Mouse (Mus musculus): ENCODE measurements around the gene Gstm5. TPM values are rescaled to one million over a fixed set of nuclear protein-coding genes. Genes with fewer than 3 reads are reported as not detected.
"Not testable (repeated sequence)": the region's sequence is repeated elsewhere in the genome, so short reads cannot be mapped to it uniquely, and the experiment has no call there.

The Gstm5 gene
- 10 to 100 TPM; 48.2 to 50.6 TPM for total RNA-seq (2021)

DNA sequence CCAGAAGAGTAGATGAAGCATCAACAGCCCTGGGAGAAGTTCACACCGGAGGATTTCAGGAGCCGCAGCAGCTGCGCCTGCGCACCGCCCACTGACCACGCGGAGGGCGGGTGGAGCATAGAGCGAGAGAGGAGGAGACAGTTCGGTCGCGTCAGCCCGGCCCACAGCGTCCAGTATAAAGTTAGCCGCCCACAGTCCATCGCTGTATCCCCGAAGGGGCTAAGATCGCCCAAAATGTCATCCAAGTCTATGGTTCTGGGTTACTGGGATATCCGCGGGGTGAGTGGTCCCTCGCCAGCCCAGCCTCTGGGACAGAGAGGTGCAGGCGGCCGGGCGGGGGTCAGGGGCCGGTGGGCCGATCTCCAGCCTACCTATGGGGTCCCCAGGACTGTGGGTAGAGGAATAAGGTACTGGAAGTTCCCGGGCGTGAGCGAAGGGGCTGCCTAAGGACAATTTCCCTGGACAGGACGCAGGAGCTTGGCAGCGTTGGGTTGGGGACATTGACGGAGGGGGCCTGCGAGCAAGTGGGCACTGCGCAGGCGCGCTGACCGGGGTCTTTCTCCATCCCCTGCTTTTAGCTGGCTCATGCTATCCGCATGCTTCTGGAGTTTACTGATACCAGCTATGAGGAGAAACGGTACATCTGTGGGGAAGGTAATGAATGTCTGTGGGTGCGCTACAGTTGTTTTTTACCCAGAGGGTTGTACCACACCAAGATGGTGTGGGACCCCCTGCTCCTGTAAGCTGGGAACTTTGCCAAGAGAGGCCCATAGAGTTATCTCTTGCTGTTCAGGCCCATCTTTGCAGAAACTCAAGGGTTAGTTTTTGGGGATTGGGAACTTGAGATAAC is at the start of gene Gstm5:
TSS of gene Gstm5 (plus strand) at position 102 of the 850 bp plus-strand sequence.
- DNase-seq = peak; percentile 87

DNA sequence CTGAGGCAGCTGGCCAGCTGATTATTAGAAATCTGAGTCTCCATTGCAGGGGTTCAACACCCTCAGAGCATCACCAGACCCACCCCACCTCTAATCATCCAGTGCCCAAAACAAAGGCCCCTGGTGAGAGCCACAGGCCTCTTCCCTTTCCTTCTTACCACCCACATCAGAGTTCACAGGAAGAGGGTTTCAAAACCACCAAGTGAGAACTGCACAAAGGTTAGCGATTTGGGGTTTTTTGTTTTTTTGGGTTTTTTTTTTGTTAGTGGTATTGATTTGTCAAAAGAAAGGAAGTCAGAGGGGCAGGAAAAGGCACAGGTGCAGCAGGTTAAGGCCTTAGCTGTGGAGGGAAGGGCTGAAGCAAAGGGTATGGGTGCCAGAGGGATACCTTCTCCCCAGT is 49.4 kb upstream of the Gstm5 start:
- no peak for DNase-seq

DNA sequence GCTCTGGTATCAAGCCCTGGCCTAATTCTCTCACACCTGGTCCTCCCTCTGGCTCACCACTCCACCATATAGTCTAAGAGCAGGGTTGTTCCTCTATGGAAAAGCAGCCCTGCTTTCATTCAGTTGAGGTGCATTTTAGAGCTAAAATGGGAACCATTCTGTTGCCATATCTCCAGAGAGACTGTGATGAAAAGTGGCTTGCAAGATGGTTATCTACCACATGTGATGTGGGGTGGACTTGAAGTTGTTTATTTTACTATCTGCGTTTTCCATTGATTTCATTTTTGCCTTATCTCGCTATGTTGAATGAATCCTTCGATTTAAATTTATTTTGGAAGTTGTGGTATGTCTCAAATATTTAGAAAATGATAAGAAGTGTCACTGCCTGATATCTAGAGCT is 48.8 kb upstream of the Gstm5 start:
- DNase-seq = no peak

DNA sequence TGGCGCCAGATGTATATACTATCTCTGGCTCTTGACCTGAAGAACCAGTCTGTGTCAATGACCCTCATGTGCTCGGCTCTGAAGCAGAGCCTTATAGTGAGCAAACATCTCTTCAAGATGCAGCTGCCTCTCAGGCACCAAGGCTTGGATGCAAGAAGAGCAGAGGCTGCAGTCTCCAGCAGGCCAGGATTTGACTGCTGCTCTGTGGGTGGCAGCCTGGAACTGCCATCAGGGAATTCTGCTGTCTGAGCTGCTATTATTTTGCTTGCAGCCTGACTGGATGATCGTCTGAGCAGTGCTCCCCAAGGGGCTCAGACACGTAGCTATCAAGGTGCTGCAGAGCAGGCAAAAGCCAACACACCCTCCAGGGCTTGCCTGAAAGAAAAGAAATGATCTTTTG is 47.5 kb upstream of the Gstm5 start:
- no peak for DNase-seq

DNA sequence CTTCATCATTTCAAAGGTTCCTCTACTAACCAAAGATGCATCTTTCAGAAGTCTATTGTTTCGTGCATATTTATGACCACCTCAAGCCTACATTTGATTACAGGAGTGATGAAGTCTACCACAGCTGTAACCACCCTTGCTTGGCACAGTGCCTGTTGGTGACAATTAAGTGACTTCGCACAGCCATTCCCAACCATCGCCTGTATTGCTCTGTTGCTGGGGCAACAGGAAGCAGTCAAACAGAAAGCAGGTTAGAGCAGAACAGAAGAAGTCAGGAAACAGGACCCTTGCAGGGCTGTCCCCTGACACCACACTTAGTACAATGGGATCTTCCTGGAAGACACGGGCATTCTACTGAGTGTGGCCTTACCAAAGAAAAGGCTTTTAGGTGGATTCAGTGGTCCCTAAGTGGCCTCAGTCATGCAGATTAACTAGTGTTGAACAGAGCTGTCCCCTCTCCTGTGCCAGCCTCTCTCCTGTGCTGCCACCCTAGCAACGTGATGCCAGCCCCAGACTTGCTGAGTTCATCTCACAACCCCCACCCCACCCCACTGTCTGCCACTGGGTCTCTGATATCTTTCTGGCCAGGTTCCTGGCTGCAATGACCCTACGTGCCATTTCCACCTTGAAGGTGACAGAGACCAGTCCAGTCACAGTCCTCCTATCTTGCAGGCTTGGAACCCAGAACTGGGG is 46.5 kb upstream of the Gstm5 start:
- DNase-seq = no peak

DNA sequence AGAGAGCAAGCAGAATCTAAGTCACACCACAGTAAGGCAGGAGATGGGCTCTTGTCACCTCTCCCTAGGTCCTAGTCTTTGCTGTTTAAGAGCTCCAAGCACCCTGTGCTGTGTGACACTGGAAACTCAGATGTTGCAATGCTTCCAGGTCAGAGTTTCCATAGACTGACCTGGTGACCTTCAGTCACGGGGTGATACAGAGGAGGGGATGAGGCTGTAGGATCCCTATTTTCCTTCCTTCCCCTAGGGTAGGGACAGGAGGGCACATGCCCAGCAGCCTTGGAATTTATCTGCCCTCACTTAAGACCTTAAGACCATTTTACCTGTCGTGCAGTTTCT is 46.0 kb upstream of the Gstm5 start:
- DNase-seq = no peak

DNA sequence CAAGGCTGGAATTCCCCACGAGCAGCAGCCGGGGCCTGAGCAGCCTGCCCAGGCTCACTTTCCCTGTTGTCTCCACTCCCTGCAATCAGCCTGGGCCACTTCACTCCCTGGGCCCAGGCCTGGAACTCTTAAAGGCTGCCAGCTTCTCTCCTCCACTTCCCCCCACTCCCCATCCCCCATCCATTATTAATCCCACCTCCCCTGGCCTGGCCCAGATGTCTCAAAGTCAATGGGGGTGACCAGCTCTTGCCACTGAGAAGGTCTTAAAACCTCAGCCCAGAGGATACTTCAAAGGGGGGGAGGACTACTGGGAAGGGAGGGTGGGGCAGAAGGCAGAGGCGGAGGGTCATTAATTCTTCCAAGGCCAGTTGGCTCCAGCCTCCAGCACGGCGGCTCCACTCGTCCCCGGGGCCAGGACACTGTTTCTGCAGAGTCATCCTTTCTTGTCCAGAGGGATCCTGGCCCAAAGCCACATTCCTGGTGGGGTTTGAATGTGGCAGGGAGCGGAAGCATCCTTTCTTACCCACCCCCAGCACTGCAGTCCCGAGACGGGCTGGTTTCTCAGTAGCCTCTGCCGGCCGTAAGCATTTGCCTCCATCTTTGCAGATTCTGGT is 45.1 kb upstream of the Gstm5 start:
- DNase-seq = peak; percentile 74

DNA sequence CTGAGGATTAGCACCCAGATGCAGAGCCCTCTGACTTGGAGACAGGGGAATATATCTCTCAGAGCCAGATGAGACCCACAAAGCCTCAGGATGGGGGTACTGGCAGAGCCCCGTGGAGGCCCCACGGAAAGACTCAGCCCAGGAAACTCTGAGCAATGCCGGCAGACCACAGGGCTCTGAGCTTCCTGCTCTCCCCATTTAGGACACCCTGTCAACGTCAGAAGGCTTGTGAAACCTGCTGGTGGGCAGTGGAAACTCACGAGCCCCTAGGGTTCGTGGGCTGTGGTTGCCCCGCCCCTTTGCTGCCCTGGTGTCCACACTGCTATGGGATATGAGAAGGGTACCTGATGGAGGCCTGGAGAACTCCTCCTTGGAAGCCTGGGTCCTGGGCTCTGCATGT is 42.8 kb upstream of the Gstm5 start:
- no peak for DNase-seq

DNA sequence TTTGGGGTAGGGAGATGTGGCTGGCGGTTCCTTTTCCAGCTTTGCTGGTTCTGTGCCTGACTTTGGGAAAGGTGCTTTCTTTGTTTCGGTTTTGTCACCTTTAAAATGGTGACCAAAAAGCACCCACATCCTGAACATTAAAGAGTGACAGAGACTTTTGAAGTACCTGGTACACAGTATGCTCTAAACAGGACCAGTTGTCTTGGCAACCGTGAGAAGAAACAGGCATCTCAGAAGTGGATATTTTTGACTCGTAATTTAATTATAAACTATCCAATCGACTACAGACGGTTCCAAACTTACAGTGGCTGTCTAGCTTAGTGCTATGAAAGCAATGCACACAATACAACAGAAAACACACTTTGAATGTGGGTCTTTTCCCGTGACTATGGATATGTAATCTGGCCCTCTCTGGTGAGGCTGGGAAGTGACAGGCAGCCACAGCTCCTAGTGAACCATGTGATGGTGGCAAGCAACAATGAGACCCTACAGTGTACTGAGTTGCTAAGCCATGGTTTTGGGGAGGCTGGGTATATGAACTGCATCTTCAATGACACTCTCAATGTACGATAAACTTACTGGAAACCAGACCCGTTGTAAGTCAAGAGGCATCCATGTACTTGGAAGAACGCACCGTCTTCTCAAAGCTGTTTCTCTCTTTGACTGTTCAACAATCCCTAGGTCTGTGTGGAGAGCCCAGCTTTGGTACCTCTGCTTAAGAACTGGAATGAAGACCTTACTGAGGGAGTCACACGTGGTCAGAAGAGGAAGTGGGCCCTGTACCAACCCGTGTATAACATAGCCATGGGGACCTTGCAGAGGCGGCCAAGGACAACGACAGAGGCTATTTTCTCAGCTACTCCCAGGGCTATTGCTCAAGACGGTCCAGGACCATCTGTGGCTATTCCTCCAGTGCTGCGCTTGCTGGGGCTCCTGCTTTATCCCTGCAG is 42.1 kb upstream of the Gstm5 start:
- DNase-seq = no peak

DNA sequence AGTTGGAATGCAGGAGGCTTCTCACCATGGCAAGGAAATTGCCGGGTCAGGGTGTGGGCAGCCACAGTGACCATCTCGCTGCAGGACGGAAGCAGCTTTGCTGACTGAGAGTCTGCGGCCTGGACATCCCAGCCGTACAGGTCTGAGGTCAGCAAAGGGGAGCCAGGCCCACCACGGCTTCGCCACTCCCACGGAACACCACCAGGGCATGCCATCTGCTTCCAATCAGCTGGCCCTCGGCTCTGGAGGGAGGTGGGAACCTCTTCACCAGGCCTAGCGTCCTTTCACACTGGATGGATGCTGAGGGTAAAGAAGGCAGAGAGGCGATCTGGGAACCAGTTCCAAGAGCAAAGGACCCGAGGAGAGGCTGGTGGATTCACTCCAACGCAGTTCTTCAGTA is 40.3 kb upstream of the Gstm5 start:
- DNase-seq = no peak

DNA sequence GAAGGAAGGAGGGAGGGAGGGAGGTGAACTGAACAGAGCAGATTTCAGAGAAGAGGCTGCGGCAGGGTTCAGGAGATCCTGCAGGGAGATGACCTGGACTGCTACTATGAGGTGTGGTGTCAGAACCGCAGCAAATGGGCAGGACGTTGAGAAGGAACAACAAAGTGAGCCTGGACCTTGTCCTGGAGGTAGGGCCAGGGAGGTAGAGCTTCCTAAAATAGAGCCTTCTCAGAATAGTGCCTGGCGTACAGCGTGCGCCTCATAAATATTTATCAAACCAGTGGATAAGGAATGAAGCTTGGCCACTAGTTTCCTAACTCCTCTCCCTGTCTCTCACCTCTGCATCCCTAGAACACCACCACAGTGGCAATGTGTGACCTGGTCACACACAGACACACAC is 38.0 kb upstream of the Gstm5 start:
- no peak for DNase-seq

DNA sequence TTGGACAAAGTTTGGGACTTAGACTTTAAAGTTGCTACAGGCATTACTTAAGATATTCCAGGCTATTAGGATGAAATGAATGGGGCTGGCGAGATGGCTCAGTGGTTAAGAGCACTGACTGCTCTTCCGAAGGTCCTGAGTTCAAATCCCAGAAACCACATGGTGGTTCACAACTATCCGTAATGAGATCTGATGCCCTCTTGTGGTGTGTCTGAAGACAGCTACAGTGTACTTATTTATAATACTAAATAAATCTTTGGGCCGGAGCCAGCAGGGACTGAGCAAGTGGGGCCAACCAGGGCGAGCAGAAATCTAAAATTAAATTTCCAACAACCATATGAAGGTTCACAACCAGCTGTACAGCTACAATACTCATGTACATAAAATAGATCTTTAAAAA is 34.1 kb upstream of the Gstm5 start:
- not testable (repeated sequence) for DNase-seq

DNA sequence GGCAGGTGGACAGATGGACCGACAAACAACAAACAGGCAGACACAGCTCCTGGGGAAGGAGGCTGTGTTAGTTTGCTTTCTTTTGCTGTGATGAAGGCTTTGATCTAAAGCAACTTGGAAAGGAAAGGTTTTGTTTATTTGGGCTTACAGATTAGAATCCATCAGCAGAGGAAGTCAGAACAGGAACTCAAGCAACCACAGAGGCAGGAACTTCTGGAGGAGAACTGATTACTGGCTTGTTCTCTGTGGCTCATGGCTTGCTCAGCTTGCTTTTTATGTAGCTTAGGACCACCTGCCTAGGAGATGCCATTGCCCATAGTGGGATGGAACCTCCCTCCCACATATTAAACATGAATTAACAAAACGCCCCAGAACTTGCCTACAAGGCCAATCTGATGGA is 33.1 kb upstream of the Gstm5 start:
- no peak for DNase-seq

DNA sequence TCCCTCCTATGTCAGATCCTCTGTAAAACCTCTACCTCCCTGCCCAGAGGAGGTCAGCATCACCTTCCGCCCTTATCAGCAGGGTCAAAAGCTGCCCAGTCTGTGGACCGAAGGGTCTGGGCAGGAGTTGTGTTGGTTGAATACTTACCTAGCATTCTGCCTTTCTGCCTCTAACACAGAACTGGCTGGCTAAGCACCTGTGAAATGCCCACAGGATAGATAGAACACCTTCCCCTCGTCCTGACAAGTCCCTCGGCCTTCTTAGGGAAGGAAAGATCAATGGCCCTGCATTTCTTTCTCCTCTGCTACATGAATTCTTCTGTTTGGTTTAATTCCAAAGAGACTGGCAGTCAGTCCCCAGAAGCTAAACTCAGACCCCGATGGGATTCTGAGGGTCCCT is 32.1 kb upstream of the Gstm5 start:
- DNase-seq = no peak

DNA sequence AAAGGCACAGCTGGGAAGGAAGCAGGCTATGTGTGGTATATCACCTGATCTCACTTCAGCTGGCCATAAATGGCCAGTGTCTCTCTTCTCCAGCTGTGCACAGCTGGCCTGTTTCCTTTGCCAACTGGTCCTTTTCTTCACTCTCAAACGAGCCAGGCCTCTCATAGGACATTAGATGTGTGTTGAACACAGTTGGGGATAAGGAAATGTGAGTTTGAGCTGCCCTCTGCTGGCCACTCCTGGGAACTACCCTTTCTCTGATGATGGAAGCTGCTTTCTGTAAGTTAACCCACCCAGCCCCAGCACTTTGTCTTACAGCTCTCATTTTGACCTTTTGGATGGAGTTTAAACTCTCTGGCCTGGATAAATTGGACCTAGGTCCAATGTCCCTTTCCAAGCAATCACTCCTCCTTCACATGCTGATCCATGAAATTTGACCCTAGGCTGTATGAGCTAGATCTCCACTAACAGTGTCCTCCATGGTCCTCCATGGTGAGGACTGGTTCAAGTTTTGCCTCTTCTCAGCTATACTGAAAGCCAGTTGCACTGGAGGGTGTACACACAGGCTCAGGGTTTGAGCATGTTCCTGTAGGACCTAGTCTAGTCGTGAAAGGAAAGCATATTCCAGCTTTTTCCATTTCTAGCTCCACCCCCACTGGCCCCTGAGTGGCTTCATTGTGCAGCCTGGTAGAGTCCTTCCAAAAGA is 31.6 kb upstream of the Gstm5 start:
- peak; percentile 94 for DNase-seq

DNA sequence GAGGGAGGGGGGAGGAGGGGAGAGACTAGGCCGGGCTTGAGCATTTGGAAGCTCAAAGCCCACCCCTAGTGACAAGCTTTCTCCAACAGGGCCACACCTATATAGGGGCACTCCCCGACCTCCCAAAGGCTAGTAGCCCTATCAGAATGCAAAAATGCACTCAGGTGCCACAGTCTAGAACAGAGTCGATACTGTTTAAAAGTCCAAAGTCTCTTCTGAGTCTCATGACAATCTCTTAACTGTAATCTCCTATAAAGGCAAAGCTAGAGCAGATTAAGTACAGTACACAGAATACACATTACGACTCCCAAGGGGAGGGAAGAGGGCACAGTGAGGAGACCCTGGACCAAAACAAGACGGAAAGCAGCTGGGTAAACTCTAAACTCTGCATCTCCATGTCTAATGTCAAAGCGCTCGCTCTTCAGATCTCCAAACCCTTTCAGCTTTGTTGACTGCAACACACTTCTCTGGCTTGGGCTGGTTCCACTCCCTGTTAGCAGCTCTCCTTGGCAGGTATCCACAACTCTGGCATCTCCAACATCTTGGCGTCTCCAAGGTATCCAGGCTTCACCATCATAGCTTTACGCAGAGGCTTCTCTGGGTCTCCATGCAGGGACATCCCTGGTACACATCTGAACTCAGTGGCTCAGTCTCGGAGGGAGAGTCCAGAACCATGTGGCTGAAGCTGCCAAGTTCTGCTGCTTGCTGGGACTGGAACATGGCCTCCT is 30.1 kb upstream of the Gstm5 start:
- DNase-seq = no peak

DNA sequence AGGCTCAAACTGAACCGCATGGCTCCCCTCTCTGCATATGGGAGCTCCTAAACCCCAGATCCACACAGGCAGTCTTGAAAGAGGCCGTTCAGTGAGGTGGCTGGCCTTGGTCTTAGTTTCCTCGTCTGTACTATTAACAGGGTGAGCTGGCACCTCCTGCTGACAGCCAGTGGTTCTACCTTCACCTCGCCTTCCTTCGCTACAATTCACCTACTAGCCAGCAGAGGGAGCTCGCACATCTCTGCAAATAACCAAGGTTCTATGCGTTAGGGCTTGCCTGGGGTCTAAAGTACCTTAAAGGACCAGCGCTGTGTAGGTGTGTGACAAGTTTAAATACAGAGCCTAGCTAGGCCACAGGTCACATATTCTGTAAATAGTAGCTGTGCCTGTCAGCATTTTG is 28.5 kb upstream of the Gstm5 start:
- DNase-seq = peak; percentile 91

DNA sequence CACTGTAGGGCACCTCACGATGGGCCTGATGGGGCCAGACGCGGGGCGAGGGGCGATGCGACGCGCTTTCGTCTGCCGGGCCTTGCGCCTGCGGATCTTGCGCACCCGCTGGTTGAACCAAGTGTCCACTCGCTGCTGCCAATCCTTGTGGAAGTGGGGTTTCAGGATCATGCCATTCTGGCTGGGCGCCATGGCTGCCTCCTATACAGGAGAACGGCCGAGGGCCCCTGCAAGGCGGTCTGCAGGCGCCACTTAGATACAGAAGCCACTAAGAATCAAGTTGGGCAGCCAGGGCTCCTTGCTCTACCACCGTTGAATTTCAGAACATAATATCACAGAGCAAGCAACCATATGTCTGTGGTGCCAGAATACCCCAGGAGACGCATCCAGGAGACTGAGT is 27.2 kb upstream of the Gstm5 start:
- DNase-seq = no peak

DNA sequence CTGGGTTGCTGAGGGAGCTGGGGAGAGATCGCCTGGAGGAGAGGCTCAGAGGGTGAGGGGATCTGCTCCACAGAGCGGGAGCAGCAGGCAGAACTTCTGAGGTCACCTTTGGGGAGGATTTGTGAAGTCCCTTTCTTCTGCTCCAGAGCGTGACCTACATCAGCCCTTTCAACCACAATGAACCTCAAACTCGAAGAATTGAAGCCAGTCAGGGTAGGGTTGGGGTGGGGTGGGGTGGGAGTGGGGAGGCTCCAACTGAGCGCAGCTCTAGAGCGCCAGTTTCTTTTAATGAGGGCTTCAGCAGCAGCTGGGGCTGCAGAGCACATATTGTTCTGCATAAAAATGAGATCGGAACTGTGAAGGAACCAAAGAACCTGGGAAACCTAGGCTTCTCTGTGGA is 26.5 kb upstream of the Gstm5 start:
- no peak for DNase-seq

DNA sequence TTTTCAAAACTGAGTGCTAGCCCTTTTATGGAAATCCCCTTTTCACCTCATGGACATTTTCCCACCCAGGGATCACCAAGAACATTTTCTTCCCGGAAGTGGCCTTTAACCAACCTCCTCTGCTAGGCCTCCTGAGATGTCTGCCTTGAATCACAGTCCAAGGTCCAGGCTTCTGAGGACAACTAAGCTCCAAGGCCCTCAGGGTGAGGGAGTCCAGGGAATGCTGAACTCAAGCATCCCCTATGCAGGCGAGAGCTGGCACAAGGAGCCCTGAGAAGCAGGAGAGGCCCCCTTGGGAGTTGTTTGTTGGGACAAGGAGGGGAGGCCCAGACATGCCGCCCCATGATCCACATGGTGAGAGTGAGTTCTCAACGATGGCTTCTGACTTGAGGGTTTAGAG is 25.7 kb upstream of the Gstm5 start:
- DNase-seq = no peak

Data from heart, postnatal 4 days (tissue).